Mouse (Mus musculus): ENCODE results near the gene Arl4c. TPM values are rescaled to one million over a fixed set of nuclear protein-coding genes. Genes with fewer than 3 reads are reported as not detected.

Gene Arl4c
- 10 to 100 TPM; 35.7 to 39.2 TPM for total RNA-seq (2021)
- long read RNA-seq, experiment 1, transcript Arl4c-202 (1 exons, 3,997 nt), result major isoform, 36 of 36 reads
- long read RNA-seq, experiment 1, partial matches to known transcripts, result 0 of 36 reads
- long read RNA-seq, experiment 1, other reads (novel, unspliced or antisense), result 0 of 36 reads
- long read RNA-seq, experiment 2, transcript Arl4c-202 (1 exons, 3,997 nt), result major isoform, 21 of 21 reads
- long read RNA-seq, experiment 2, partial matches to known transcripts, result 0 of 21 reads
- long read RNA-seq, experiment 2, other reads (novel, unspliced or antisense), result 0 of 21 reads

DNA sequence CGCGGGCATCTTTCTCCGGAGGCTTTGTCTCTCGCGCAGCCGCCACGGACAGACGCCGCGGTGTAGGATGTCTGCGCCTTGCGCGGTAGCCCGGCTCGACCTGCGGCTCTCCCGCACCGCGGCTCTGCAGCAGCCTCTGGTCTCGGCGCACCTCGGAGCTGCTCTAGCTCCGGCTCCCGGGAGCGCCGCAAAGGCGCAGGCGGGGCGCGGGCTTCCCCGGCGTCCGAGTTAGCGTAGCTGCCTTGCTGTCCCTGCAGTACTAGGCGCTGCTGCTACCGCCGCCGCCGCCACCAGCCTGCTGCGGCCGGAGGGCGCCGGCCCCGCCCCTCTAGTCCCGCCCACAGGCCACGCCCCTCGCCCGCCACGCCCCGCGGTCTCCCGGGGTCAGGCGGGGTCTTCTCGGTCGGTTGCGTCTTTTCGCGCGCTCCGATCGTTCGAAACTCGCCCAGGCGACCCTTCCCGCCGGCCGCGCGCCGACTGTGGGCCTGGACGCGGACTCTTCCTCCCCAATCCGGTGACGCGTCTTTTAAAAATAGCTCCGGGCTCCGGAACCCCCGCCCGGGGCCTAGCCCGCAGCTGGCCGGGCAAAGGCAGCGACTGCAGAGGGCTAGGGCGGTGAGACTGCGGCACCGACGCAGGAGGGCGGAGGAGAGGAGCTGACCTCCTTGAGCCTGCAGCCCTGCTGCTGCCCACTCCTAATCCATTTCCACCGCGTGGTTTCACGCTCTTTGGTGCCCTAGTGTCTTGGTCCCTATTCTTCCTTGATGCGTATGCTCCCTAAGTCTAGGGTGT is at the start of gene Arl4c:
TSS of gene Arl4c (minus strand) at position 352 of the 792 bp plus-strand sequence.
- Histone ChIP-seq H3K27ac (peak within 1 kb of the TSS; percentile 94), H3K4me3 (peak within 1 kb of the TSS; percentile 74)
- intact Hi-C loops (cut with DNase I), result loop anchor here (2.0 kb wide), 1 partner anchor 43 kb away; no protein-coding TSS in a partner anchor
- DNase-seq (ENCODE audit: extremely low spot score in 1 of 2, low spot score in 2 of 2), result peak; percentile 76 to 79
- TF ChIP-seq CTCF (IDR thresholded peaks at IDR 0.05), result no peak

DNA sequence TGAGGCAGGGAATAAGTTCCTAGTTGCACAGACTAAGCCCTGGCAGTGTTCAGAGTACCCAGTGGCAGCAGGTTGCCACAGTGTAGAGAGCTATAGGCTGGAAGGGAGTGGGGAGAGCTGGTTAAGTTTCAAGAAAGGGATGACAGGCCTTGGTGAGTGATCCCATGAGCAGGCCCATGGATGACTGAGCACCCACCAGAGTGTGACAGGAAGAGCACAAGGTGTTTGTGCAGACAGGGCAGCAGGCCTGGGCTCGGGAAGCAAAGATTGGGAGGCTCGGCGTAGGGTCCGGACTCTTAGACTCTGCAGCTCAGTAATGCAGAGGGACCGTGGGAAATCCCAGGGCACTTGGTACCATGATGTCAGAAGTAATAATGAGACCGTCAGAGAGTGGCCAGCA is 49.3 kb upstream of the Arl4c start:
- TF ChIP-seq CTCF (IDR thresholded peaks at IDR 0.05), result no peak
- DNase-seq (ENCODE audit: extremely low spot score in 1 of 2, low spot score in 2 of 2), result no peak
- Histone ChIP-seq H3K27ac (no peak overlapping the region), H3K4me3 (no peak overlapping the region)
- intact Hi-C loops (cut with DNase I), result no loop called here

DNA sequence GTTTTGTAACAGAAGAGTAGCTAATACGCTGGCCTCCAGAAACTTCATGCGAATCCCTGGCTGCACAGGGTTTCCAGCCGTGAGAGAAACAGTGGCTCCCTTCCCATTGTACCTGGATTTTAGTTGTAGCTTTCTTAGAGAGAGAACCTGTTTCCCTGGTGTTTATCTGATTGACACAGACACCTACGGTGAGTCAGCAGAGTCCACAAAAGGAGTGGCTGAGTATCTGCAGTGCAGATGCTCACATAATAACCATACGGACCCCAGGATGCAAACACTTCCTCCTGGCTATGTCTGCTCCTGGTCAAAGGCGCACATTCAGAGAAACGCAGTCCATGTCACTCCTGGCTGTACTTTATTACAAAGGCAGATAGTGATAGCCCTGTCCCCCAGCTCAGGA is 48.6 kb upstream of the Arl4c start:
- no peak overlapping the region for H3K27ac ChIP-seq
- DNase-seq (ENCODE audit: extremely low spot score in 1 of 2, low spot score in 2 of 2), result no peak
- no peak overlapping the region for H3K4me3 ChIP-seq
- intact Hi-C loops (cut with DNase I), result no loop called here
- no peak for TF ChIP-seq CTCF (IDR thresholded peaks at IDR 0.05)

DNA sequence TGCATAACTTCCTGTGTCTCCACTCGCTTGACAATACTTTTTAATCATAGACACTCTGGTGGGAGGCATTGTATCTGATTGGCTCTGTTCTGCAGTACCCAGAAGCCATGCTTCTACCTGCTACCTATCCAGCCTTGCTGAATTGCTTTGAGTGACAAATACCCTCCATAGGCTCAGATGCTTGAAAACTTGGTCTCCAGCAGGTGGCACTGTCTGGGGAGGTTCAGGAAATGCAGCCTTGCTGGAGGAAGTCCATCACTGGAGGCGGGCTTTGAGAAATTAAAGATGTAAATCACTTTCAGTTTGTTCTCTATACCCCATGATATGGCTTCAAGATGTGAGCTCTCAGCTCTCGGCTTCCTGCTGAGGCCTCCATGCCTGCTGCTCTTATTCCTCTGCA is 48.1 kb upstream of the Arl4c start:
- intact Hi-C loops (cut with DNase I), result no loop called here
- DNase-seq (ENCODE audit: extremely low spot score in 1 of 2, low spot score in 2 of 2), result no peak
- peak; percentile 45 for TF ChIP-seq CTCF (IDR thresholded peaks at IDR 0.05)
- Histone ChIP-seq H3K4me3 (no peak overlapping the region), H3K27ac (no peak overlapping the region)

DNA sequence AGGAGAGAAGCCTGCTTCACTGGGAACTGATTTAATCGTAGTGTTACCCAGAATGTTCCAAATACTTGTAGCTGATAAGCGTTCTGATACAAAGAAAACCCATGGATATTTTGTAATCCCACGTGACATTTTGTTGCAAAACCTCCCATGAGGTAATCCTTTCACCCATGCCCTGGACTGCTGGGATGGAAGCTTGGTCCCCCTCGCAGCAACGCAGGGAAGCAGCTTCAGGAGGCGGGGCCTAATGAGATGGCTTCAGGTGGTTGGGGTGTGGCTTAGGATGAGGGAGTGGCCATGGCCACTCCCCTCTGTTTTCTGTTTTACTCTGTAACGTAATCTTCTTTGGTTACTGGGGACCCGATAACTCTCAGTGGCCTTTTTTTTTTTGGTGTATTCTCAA is 47.1 kb upstream of the Arl4c start:
- no peak for DNase-seq (ENCODE audit: extremely low spot score in 1 of 2, low spot score in 2 of 2)
- TF ChIP-seq CTCF (IDR thresholded peaks at IDR 0.05), result no peak
- Histone ChIP-seq H3K27ac (no peak overlapping the region), H3K4me3 (no peak overlapping the region)
- intact Hi-C loops (cut with DNase I), result loop anchor here (10.0 kb wide), 2 partner anchors 776 to 856 kb away; no protein-coding TSS in a partner anchor

DNA sequence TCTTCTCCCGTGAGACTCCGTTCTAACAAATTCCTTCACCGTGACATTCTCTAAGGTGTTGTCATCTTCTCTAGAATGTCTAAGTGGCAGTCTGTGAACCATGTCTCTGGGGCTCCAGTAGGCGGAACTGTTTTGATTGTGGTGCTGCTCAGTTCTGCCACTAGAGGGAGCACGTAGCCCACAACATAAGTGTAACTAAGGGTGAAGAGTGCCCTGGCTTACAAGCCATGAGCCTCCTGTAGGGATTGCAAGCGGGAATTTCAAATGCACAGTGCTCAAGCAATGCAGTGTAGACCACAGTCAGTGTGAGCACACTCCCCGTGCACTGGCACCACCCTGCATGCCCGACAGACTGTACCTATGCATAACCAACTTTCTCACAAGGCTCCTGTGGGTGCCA is 43.2 kb upstream of the Arl4c start:
- Histone ChIP-seq H3K4me3 (no peak overlapping the region), H3K27ac (no peak overlapping the region)
- peak; percentile 81 for DNase-seq (ENCODE audit: extremely low spot score in 1 of 2, low spot score in 2 of 2)
- intact Hi-C loops (cut with DNase I), result loop anchor here (2.0 to 10.0 kb wide), 3 partner anchors 452 to 860 kb away; no protein-coding TSS in a partner anchor
- TF ChIP-seq CTCF (IDR thresholded peaks at IDR 0.05), result peak; percentile 97

DNA sequence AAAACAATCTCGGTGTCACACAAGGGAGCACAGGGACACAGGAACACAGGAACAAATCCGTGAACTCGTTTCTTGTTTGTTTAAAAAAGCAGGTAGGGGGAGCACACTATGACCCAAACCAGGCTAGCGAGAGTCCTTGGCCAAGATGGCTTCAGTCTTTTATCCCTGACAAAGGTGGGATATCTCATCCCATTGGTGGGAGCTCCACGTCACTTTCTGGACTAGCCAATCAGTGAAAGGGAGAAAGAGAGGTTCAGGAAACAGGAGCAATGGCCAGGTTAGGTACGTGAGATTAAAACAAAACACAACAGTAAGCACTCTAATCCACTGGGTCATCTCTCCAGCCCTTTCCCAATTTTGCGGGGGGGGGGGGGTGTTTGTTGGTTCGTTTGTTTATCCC is 42.2 kb upstream of the Arl4c start:
- no peak overlapping the region for H3K4me3 ChIP-seq
- intact Hi-C loops (cut with DNase I), result loop anchor here (2.0 to 10.0 kb wide), 3 partner anchors 453 to 861 kb away; no protein-coding TSS in a partner anchor
- TF ChIP-seq CTCF (IDR thresholded peaks at IDR 0.05), result no peak

DNA sequence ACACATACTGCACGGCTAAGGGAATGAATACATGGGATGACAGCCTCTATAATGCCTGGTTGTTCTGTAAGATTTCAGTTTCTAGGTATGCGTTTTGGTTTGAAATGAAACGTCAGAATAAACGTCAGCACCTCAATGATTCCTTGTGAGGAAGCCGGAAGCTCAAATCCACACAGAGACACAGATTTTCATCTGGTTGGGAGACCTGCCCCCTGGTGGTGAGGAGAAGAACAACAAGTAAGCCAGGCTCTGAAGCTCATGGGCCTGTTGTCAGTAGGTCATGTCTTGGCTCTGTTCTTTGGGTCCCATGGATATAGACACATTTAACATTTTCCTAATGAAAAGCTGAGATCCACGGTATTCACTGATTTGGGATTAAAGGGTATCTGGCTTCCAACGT is 40.4 kb upstream of the Arl4c start:
- intact Hi-C loops (cut with DNase I), result loop anchor here (1.0 to 10.0 kb wide), 4 partner anchors 318 to 862 kb away; no protein-coding TSS in a partner anchor
- TF ChIP-seq CTCF (IDR thresholded peaks at IDR 0.05), result peak; percentile 87
- no peak overlapping the region for H3K27ac ChIP-seq
- H3K4me3 ChIP-seq, result no peak overlapping the region
- DNase-seq (ENCODE audit: extremely low spot score in 1 of 2, low spot score in 2 of 2), result peak; percentile 53 to 60

More for the DNA sequence above, 42.2 kb upstream of the Arl4c start:
- no peak overlapping the region for H3K27ac ChIP-seq
- no peak for DNase-seq (ENCODE audit: extremely low spot score in 1 of 2, low spot score in 2 of 2)

DNA sequence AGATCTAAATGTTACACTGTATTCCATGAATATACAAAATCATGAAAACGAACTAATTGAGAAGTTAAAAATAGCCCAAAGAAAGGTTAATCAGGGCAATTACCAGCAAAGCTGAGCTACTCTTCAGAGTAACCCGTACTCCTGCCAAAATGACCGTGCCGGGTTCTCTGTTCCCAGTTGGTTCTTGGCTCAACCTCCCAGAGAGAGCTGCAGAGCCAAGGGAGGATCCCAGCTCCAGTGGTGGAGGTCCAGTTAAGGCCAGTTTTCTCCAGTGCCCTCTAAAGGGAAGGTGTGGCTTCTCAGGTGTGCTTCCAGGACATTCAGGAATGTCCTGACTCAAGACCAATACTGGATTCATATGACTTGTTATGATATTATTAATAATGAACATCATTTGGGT is 37.5 kb upstream of the Arl4c start:
- no peak for DNase-seq (ENCODE audit: extremely low spot score in 1 of 2, low spot score in 2 of 2)
- Histone ChIP-seq H3K27ac (no peak overlapping the region), H3K4me3 (no peak overlapping the region)
- intact Hi-C loops (cut with DNase I), result no loop called here
- TF ChIP-seq CTCF (IDR thresholded peaks at IDR 0.05), result no peak

DNA sequence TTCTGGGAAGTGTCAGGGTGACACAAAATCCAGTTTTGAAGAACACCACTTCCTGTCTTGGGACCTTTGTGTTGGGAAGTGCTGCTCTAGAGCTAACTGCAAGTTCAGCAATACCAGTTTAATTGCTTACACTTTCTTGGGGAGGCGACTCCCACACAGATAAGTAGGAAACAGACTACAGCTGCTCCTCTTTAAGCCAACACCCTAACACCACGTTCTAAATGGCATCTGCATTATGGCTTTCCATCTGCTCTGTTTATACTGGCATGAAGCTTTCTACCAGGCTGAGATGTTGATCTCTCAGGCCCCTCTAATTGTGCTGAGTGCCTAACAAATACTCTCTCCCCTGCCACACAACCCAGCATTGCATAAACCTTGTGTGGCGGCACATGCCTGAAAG is 36.9 kb upstream of the Arl4c start:
- DNase-seq (ENCODE audit: extremely low spot score in 1 of 2, low spot score in 2 of 2), result no peak
- no peak for TF ChIP-seq CTCF (IDR thresholded peaks at IDR 0.05)
- Histone ChIP-seq H3K4me3 (no peak overlapping the region), H3K27ac (no peak overlapping the region)
- intact Hi-C loops (cut with DNase I), result no loop called here

DNA sequence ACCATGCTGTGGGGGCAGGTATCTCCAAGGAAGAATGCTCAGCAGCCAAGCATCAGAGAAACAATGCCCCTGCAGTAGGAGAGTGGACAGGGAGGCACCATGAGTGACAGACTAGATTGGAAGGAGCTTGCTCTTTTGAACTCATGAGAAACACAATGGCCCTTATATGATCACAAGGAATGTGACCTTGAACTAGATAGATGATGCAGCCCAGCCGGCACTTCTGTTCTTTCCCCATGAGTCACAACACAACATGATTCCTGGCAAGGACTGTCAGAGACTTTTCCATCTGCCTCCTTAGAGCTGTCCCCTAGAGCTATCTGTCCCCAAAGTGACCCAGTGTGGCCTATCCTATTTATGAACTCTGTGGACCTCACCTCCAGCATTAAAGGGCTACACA is 27.5 kb upstream of the Arl4c start:
- TF ChIP-seq CTCF (IDR thresholded peaks at IDR 0.05), result no peak
- Histone ChIP-seq H3K27ac (no peak overlapping the region), H3K4me3 (no peak overlapping the region)
- no peak for DNase-seq (ENCODE audit: extremely low spot score in 1 of 2, low spot score in 2 of 2)
- intact Hi-C loops (cut with DNase I), result no loop called here

DNA sequence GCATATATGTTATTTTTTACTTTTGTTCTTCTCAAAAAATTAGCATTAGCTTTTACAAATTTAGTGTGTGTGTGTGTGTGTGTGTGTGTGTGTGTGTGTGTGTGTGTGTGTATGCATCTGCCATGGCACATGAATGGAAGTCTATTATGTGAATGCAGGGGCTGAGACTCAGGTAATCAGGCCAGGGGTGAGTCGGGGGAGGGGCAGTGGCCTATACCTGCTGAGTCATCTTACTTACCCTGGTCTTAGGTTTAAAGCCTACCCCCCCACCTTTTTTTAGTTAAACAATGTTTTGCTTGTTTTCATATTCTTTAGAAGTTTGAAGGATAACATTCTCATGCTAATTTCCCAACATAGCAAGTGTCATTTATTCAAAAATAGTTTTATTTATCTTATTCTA is 25.3 kb upstream of the Arl4c start:
- H3K27ac ChIP-seq, result no peak overlapping the region
- intact Hi-C loops (cut with DNase I), result no loop called here
- DNase-seq (ENCODE audit: extremely low spot score in 1 of 2, low spot score in 2 of 2), result no peak
- H3K4me3 ChIP-seq, result no peak overlapping the region
- TF ChIP-seq CTCF (IDR thresholded peaks at IDR 0.05), result no peak

Measured in left cerebral cortex, adult 2 months (tissue).